Mouse (Mus musculus) heart, embryonic 16.5 days (tissue): ENCODE data around the gene Spic. TPM values are rescaled to one million over a fixed set of nuclear protein-coding genes. Genes with fewer than 3 reads are reported as not detected.

Source experiments
- ATAC-seq: fragments of 200-750 bp; cut with Nextera tagmentation; replicated peaks from 2 replicates; pipeline ENCODE4 v1.8.0; 2017; ENCODE audit warnings: moderate number of reproducible peaks; ENCODE audit not compliant: insufficient read depth, low FRiP score; ENCODE audit errors: extremely low read depth
- H3K27ac ChIP-seq: fragments of 300-500 bp; sonication (generic); 2 replicates; pipeline ENCODE4 v1.5.1; 2014; ENCODE audit warnings: mild to moderate bottlenecking, low read length, control low read depth, moderate library complexity
- H3K27me3 ChIP-seq: fragments of 300-500 bp; sonication (generic); 2 replicates; pipeline ENCODE4 v1.6.1; 2014; ENCODE audit warnings: low read length, mixed read lengths; ENCODE audit not compliant: control insufficient read depth, insufficient read depth
- H3K36me3 ChIP-seq: fragments of 300-500 bp; sonication (generic); 2 replicates; pipeline ENCODE4 v1.6.1; 2014; ENCODE audit not compliant: control insufficient read depth, insufficient read depth
- H3K4me1 ChIP-seq: fragments of 300-500 bp; sonication (generic); 2 replicates; pipeline ENCODE4 v1.6.1; 2014; ENCODE audit warnings: low read length, mixed read lengths; ENCODE audit not compliant: control insufficient read depth, insufficient read depth
- H3K4me2 ChIP-seq: fragments of 300-500 bp; sonication (generic); 2 replicates; pipeline ENCODE4 v1.6.1; 2014; ENCODE audit warnings: low read depth, mild to moderate bottlenecking, control low read depth, low read length
- H3K4me3 ChIP-seq: fragments of 300-500 bp; sonication (generic); 2 replicates; pipeline ENCODE4 v1.5.1; 2014; ENCODE audit warnings: mild to moderate bottlenecking, control low read depth, low read length
- H3K9ac ChIP-seq: fragments of 300-500 bp; sonication (generic); 2 replicates; pipeline ENCODE4 v1.6.1; 2014; ENCODE audit warnings: low read length, control low read depth
- H3K9me3 ChIP-seq: fragments of 300-500 bp; sonication (generic); replicated peaks from 2 replicates; pipeline ENCODE4 v1.6.1; 2016; ENCODE audit warnings: low read length; ENCODE audit not compliant: control insufficient read depth
- WGBS: fragments of 180-500 bp; shearing (Covaris S2); extraction: QIAGEN DNeasy Blood & Tissue Kit; methylation state at CpG from one replicate; pipeline ENCODE4 v1.1.7; 2014; 5-methylcytosine and 5-hydroxymethylcytosine counted together
- polyA plus RNA-seq: library from polyadenylated mRNA; unstranded; fragments of >200 nt; fragmentation: Nextera tagmentation; extraction: Ambion mirVana; gene quantifications from 2 replicates; pipeline ENCODE4 v1.2.1, GENCODE M21; 2015

Spic gene
- 0.27 and 1.1 TPM in 2 replicates for polyA plus RNA-seq

DNA sequence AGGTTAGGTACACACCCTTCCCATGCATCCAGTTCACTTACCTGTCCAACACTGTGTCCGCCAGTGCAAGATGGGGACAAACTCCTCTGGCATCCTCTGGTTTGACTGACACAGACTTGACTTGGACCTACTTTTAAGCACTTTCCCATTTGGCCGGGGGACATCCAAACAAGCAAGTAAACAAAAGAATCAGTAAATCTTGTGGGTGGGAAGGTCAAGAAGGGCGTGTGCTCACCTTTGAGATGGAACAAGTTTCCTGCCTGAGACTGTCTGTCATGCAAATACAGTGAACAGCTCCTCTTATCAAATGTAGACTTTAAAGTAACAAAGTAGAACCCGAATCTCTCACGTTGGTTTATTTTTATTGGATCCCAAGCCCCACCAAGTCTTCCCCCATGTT lies at the start of gene Spic:
Spic (minus strand) TSS at position 91 of the 400 bp plus-strand sequence.
- no peaks in the 10 kb centered on the region for H3K36me3 ChIP-seq
- no peaks in the 10 kb centered on the region for H3K27me3 ChIP-seq
- no peak within 1 kb of the TSS for H3K27ac ChIP-seq
- no peaks in the 10 kb centered on the region for H3K4me1 ChIP-seq
- no peak for ATAC-seq
- no peak within 1 kb of the TSS for H3K9ac ChIP-seq
- 58% methylated on average over 5 of the region's 5 CpGs for WGBS
- no peaks in the 10 kb centered on the region for H3K9me3 ChIP-seq
- no peak within 1 kb of the TSS for H3K4me2 ChIP-seq
- no peak within 1 kb of the TSS for H3K4me3 ChIP-seq

DNA sequence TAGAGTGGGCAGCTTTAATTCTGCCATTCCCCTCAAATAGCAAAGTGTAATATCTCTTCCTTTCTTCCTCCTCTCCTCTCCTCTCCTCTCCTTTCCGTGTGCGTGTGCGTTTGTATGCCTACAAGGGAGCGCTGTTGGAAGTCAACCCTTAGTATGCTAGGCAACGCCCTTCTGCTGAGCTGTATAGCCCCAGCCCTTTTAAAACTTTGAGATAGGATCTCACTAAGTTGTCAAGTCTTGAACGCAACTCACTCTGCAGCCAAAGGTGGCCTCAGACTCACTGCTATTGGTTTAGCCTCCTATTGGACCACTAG lies 47.5 kb upstream of the Spic start:
- peaks cover 5% of the 10 kb centered on the region; the same call in 1 of the 2 replicates for H3K4me1 ChIP-seq
- 9% methylated on average over 6 of the region's 6 CpGs for WGBS
- peak overlapping the region; percentile 97 for H3K9ac ChIP-seq
- H3K36me3 ChIP-seq, result peaks cover 8% of the 10 kb centered on the region; the same call in 1 of the 2 replicates
- no peak overlapping the region for H3K27ac ChIP-seq
- H3K27me3 ChIP-seq, result no peaks in the 10 kb centered on the region
- no peak for ATAC-seq
- H3K4me2 ChIP-seq, result peak overlapping the region; percentile 94
- no peaks in the 10 kb centered on the region for H3K9me3 ChIP-seq
- H3K4me3 ChIP-seq, result peak overlapping the region; percentile 92

DNA sequence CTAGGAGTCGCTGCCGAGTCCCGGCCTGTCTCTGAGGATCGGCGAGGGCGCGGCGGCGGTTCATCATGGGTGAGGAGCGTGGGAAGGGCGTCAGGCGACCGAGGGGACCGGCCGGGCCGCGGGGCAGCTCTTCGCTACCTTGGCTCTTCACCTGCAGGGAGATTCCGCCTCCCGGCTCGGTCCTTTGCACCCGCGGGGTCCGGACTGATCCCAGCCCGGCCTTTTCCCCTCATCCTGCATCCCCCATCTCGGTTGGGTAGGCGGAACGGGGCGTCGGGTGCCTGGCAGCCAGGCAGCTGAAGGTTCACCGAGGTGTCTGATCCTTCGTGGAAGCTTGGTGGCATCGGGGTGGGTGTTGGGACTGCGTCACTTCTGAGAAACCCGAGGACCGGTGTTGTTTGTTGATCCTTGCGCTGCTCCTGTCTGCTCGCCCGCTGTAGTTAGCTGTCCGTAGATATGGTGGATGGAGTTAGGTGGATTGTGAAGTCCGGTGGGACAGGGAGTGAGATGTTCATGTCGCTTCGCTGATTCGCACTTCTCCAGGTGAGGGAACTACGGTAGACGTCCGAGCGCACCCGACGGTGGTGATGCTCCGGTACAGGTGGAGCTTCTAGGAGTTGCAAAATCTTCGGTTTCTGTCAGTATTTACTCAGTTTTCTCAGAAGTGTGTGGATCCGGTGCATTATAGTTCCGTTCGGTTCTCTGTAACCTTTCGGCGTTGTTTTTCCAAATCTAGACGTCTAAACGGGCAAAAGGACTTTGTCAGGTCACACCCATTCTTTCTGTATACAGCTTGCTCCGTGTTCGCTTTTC lies 46.9 kb upstream of the Spic start:
- 2% methylated on average over 61 of the region's 61 CpGs for WGBS
- no peaks in the 10 kb centered on the region for H3K9me3 ChIP-seq
- H3K27me3 ChIP-seq, result no peaks in the 10 kb centered on the region
- H3K36me3 ChIP-seq, result peaks cover 2% of the 10 kb centered on the region; the same call in 1 of the 2 replicates
- ATAC-seq, result peak; percentile 11; the same call in 1 of the 2 replicates
- peak overlapping the region; percentile 91 for H3K27ac ChIP-seq
- peak overlapping the region; percentile 97 for H3K9ac ChIP-seq
- peak overlapping the region; percentile 94 for H3K4me2 ChIP-seq
- H3K4me1 ChIP-seq, result peaks cover 5% of the 10 kb centered on the region; the same call in 1 of the 2 replicates
- peak overlapping the region; percentile 92 for H3K4me3 ChIP-seq

DNA sequence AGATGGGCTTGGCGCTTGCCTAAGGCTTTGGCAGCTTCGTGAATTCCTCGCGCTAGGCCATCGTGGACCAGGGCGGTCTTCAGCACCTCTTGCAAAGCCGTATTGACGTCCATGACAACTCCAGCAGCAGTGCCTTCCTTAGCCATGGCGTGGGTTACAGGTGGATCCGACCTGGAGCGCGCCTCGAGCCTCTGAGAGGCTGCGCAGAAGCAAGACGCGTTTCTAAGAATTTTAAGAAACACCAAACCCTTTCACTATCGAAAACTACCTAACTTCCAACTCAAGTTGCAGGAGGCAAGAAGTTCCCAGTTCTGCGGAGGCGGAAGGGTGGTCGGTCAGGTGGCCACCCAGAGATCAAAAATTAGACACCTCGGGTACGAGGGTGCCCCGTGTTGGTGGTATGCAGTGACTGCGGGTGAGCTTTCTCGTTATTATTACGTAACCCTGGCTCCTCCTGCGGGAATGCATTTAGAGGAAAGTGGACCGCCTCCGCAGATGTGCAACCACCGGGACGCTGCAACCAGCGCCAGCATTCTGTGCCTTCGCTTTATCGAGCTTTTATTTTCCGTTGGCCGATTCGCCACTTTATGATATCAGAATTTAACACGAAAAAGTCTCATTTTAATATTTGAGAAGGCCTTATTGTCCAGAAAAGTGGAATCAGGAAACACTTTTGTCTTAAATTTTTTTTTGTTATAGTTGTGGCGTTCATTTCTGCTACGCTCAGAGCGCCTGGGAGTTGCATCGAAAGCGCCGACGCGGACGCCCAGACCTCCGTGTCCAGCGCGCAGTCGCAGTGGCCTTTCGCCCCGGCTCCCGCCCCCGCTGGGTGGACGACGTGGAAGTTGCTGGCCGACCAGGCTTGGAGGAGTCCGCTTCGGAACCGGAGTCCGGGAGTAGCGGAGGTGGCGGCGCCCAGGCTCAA lies 46.0 kb upstream of the Spic start, which contains the start of gene Arl1:
Arl1 (plus strand) TSS at position 288 of the 925 bp plus-strand sequence.
- H3K4me2 ChIP-seq, result peak within 1 kb of the TSS; percentile 94
- ATAC-seq, result peak; percentile 95

DNA sequence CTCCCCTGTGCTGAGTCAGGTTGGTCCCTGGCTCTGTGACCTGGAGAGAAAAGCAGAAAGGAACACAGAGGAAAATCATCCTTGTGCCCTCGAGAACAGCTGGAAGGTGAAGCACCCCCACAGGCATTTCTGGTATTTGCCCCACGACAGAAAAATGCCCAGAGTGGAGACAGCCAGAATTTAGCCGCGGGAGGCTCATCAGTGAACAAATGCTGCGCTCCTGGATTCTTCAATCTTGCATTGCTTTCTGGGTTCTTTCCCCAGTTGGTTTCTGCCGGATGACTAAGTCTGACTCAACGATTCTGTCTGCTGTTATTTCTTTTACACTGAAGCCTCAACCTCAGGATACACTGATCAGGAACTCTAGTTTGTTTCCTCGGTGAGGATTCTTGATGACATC lies 43.4 kb upstream of the Spic start:
- H3K9ac ChIP-seq, result no peak overlapping the region
- no peak overlapping the region for H3K27ac ChIP-seq
- H3K36me3 ChIP-seq, result no peaks in the 10 kb centered on the region
- H3K27me3 ChIP-seq, result no peaks in the 10 kb centered on the region
- H3K4me3 ChIP-seq, result no peak overlapping the region
- no peak overlapping the region for H3K4me2 ChIP-seq
- H3K9me3 ChIP-seq, result no peaks in the 10 kb centered on the region
- H3K4me1 ChIP-seq, result peaks cover 5% of the 10 kb centered on the region; the same call in 1 of the 2 replicates
- ATAC-seq, result no peak
- whole genome bisulfite sequencing, result 56% methylated on average over 8 of the region's 8 CpGs

More for the DNA sequence above, 46.0 kb upstream of the Spic start, which contains the start of gene Arl1:
- Histone ChIP-seq H3K4me3 (peak within 1 kb of the TSS; percentile 92), H3K9ac (peak within 1 kb of the TSS; percentile 97), H3K36me3 (no peaks in the 10 kb centered on the region), H3K27me3 (no peaks in the 10 kb centered on the region), H3K4me1 (peaks cover 5% of the 10 kb centered on the region; the same call in 1 of the 2 replicates), H3K27ac (peak within 1 kb of the TSS; percentile 91), H3K9me3 (no peaks in the 10 kb centered on the region)
- under 1% methylated on average over 65 of the region's 65 CpGs for WGBS

- Histone ChIP-seq H3K9ac (no peak overlapping the region), H3K4me2 (no peak overlapping the region), H3K27ac (no peak overlapping the region), H3K27me3 (no peaks in the 10 kb centered on the region), H3K9me3 (no peaks in the 10 kb centered on the region), H3K4me3 (no peak overlapping the region), H3K36me3 (no peaks in the 10 kb centered on the region), H3K4me1 (peaks cover 2% of the 10 kb centered on the region; the same call in 1 of the 2 replicates)
- 44% methylated on average over 1 of the region's 1 CpGs for WGBS
- no peak for ATAC-seq
Measured at GRCm38 (mm10) chr10:88727128-88727527, 42.3 kb upstream of the Spic start.

DNA sequence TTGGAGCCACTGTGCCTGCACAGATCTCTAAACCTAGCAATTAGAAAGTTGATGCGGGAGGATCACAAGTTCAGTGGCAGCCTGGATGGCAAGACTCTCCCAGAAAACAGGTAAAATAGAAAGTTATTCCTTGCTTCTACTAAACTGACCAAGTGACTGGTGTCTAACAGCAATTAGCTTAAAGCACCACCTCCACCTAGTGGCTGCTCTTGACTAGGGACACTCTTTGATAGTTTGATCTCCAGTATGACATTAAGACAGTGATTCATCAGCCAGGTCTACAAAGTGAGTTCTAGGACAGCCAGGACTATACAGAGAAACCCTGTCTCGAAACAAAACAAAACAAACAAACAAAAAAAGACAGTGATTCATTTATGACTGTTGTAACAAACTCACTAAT lies 40.5 kb upstream of the Spic start:
- H3K4me2 ChIP-seq, result no peak overlapping the region
- WGBS, result 39% methylated on average over 2 of the region's 2 CpGs
- no peaks in the 10 kb centered on the region for H3K9me3 ChIP-seq
- no peak overlapping the region for H3K4me3 ChIP-seq
- H3K4me1 ChIP-seq, result peaks cover 1% of the 10 kb centered on the region; the same call in 1 of the 2 replicates
- H3K27me3 ChIP-seq, result no peaks in the 10 kb centered on the region
- no peak for ATAC-seq
- no peak overlapping the region for H3K27ac ChIP-seq
- no peak overlapping the region for H3K9ac ChIP-seq
- no peaks in the 10 kb centered on the region for H3K36me3 ChIP-seq

GRCm38 (mm10) chr10:88719618-88720017 lies 34.8 kb upstream of the Spic start:
- Histone ChIP-seq H3K27me3 (no peaks in the 10 kb centered on the region), H3K36me3 (no peaks in the 10 kb centered on the region), H3K4me2 (no peak overlapping the region), H3K4me3 (no peak overlapping the region), H3K27ac (no peak overlapping the region), H3K4me1 (no peaks in the 10 kb centered on the region), H3K9ac (no peak overlapping the region), H3K9me3 (no peaks in the 10 kb centered on the region)
- 43% methylated on average over 1 of the region's 1 CpGs for WGBS
- no peak for ATAC-seq

- Histone ChIP-seq H3K27me3 (no peaks in the 10 kb centered on the region), H3K4me1 (no peaks in the 10 kb centered on the region), H3K36me3 (no peaks in the 10 kb centered on the region), H3K9me3 (no peaks in the 10 kb centered on the region), H3K4me3 (no peak overlapping the region), H3K9ac (no peak overlapping the region), H3K4me2 (no peak overlapping the region), H3K27ac (no peak overlapping the region)
- no peak for ATAC-seq
- WGBS, result 50% methylated on average over 2 of the region's 2 CpGs
Measured at GRCm38 (mm10) chr10:88717756-88718025, 32.9 kb upstream of the Spic start.
